Mouse (Mus musculus): ENCODE data around the gene Col4a6. TPM values are rescaled to one million over a fixed set of nuclear protein-coding genes. Genes with fewer than 3 reads are reported as not detected.

Col4a6 gene
- polyA plus RNA-seq, 1 experiment from 2014 or later = 7.6 TPM

GRCm38 (mm10) chrX:141149705-141150104, 324.2 kb downstream of the Col4a6 start:
- H3K4me2 ChIP-seq = no peak overlapping the region
- H3K36me3 ChIP-seq = no peaks in the 10 kb centered on the region
- whole genome bisulfite sequencing = 73% methylated on average over 1 of the region's 1 CpGs
- no peaks in the 10 kb centered on the region for H3K27me3 ChIP-seq (replicated peaks)
- no peaks in the 10 kb centered on the region for H3K4me1 ChIP-seq
- H3K9ac ChIP-seq = no peak overlapping the region
- ATAC-seq (ENCODE audit: insufficient read depth, low FRiP score, low read depth) = no peak
- H3K27ac ChIP-seq = no peak overlapping the region
- H3K9me3 ChIP-seq = no peaks in the 10 kb centered on the region
- no peak overlapping the region for H3K4me3 ChIP-seq (replicated peaks)

Other genes with a start within 250 kb of the Col4a6 start
- gene Col4a5, start 1.3 kb upstream of the Col4a6 start, polyA plus RNA-seq (2015; fragmentation: Nextera tagmentation; extraction: Ambion mirVana) = 27.7 and 29.5 TPM in 2 replicates